Mouse (Mus musculus) layer of hippocampus, adult 2 months (tissue): ENCODE measurements at regions not wholly inside any gene's neighbourhood (a gene's known extent, or its start where the extent isn't known, plus 50 kb on each side); places are given as distances from the start of the nearest gene placed in this dataset.

Source experiments
- DNase-seq, 2 experiments: peaks; one replicate each; pipeline ENCODE4 v3.0.0; 2022; ENCODE audit warnings: low spot score in 2 of 2
- H3K27ac ChIP-seq: fragments of 200-600 bp; 2 replicates; pipeline ENCODE4 v1.8.1; 2022
- H3K4me3 ChIP-seq: fragments of 200-600 bp; 2 replicates; pipeline ENCODE4 v1.8.1; 2022; ENCODE audit warnings: mild to moderate bottlenecking
- CTCF ChIP-seq: fragments of 200-600 bp; conservative IDR thresholded peaks from 2 replicates; pipeline ENCODE4 v1.8.1; 2022; ENCODE audit warnings: antibody characterized with exemption, mild to moderate bottlenecking, moderate library complexity

GRCm38 (mm10) chr4:153321085-153321484 is 161.5 kb downstream of the Ajap1 start:
- no peak for TF ChIP-seq CTCF
- H3K27ac ChIP-seq: no peak overlapping the region

DNA sequence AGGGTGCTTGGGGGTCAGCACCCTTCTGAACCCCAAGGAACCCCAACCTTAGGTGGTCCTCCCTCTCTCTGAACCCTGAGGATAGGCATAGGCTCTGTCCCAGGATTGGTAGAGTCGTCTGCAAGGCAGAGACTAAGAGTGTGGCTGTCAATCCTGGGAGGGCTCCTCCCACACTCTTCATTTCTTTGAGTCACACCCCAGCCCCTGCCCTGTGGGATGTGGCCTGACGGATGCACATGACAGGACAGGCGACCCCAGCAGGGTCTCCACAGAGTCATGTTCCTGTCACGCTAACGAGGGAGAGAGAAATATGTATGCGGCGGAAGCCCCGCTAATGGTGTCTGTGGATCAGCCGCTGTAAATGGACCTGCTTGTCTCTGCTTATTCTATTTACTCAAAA is 162.0 kb downstream of the Ajap1 start:
- TF ChIP-seq CTCF: no peak
- no peak for DNase-seq
- H3K27ac ChIP-seq: no peak overlapping the region

More at GRCm38 (mm10) chr4:153321085-153321484, 161.5 kb downstream of the Ajap1 start:
- DNase-seq: no peak
- no peak overlapping the region for H3K4me3 ChIP-seq

GRCm38 (mm10) chr4:153316964-153317724 is 165.5 kb downstream of the Ajap1 start:
- H3K4me3 ChIP-seq: no peak overlapping the region
- no peak overlapping the region for H3K27ac ChIP-seq
- no peak for DNase-seq
- TF ChIP-seq CTCF: no peak

More for the DNA sequence above, 162.0 kb downstream of the Ajap1 start:
- no peak overlapping the region for H3K4me3 ChIP-seq

DNA sequence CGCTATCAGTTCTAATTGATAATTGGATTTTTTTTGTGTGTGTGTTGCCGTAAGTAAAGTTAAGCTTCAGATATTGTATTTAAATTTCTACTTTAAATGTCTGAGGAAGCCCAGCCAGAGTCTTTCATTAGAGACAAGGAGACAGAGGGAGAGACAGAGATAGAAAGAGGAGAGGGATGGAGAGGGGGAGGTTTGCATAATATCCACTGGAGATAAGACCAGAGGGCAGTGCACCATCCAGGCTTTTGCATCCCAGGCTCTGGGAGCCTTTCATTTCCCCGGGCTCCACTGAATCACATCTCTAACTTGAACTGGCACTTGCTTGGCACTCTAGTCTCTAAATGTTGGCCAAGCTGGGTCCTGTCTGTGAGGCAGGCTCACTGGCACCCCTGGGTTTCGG is 166.1 kb downstream of the Ajap1 start:
- Histone ChIP-seq H3K27ac (no peak overlapping the region), H3K4me3 (no peak overlapping the region)
- no peak for DNase-seq
- TF ChIP-seq CTCF: no peak

GRCm38 (mm10) chr4:153313961-153314360 is 168.7 kb downstream of the Ajap1 start:
- peak in 1 of 2 experiments; percentile 31 for DNase-seq
- H3K27ac ChIP-seq: no peak overlapping the region
- TF ChIP-seq CTCF: no peak
- no peak overlapping the region for H3K4me3 ChIP-seq

DNA sequence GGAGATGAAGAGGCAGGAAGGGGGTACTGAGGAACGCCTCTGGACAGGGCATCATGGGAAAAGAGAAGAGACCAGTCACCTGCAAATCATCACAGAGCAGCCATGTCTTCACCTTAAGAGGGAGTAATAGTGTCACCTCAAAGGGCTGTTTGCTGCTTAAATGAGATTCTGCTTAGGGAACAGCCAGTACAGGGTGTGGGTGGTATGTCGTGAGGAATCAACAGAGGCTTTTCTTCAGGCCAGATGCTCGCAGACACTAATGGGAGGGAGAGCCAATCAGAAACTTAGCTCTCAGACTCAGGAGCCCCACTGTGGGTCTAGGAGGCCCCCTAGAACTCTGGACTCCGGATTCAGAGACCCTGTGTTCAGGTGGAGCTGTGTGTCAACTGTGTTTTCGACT is 171.0 kb downstream of the Ajap1 start:
- no peak overlapping the region for H3K4me3 ChIP-seq
- TF ChIP-seq CTCF: no peak
- peak in 1 of 2 experiments; percentile 38 for DNase-seq
- no peak overlapping the region for H3K27ac ChIP-seq

DNA sequence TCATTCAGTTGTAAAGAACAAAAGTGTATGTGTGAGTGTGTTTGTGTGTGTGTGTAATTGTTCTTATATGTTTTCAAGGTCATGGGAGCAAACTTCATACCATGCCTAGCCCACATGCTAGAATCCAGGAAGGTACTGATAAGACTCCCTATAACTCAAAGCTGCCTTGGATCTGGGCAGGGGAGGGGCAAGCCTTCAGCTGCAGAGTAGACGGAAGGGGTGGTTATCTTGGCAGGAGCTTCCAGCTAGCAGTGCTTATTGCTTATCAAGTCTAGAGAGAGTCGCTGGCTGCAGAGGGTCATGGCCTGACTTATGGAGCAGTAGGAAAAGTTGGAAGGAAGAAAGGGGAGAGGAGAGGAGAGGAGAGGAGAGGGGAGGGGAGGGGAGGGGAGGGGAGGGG is 172.0 kb downstream of the Ajap1 start:
- DNase-seq: no peak
- Histone ChIP-seq H3K27ac (no peak overlapping the region), H3K4me3 (no peak overlapping the region)
- no peak for TF ChIP-seq CTCF

DNA sequence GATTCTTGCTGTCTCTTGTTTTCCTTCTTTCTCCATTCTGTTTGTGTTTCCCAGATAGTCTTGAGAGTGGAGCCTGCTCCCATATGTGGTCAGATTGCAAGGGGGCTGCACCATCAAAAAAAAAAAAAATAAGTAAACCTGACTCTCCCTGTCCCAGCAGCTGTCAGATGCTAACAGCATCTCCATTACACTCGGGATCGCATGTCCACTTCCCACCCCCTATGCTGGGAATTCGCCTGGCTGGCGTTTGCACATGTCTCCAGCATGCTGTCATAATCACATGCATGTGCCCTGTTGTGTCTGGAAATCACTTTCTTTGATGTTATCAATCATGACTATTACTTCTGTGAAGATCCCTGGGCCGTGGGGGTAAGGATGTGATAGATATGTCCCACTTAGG is 179.1 kb downstream of the Ajap1 start:
- no peak for TF ChIP-seq CTCF
- DNase-seq: no peak
- H3K4me3 ChIP-seq: no peak overlapping the region
- no peak overlapping the region for H3K27ac ChIP-seq

DNA sequence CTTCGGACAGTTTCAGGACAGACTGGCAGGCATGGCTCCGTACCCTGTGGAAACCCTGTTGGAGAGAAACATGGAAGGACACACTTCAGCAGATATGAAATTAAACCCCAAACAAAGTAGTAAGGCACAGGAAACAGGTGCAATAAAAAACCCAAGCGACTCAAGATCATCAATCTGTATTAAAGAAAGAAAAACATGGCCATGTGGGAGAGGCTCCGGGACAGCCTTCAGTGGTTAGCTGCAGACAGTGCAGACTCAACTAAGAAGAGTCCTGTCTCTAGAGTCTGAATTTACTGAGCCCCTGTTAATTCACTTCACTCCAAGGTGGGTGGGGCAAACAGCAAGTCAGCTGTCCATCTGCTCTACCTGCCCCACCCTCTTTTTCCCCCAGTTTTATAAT is 179.8 kb downstream of the Ajap1 start:
- no peak for DNase-seq
- H3K4me3 ChIP-seq: no peak overlapping the region
- TF ChIP-seq CTCF: no peak
- no peak overlapping the region for H3K27ac ChIP-seq

- Histone ChIP-seq H3K27ac (no peak overlapping the region), H3K4me3 (no peak overlapping the region)
- no peak for TF ChIP-seq CTCF
- DNase-seq: no peak
These were observed 184.3 kb downstream of the Ajap1 start for GRCm38 (mm10) chr4:153298277-153298676.

GRCm38 (mm10) chr4:153294828-153295227 is 187.8 kb downstream of the Ajap1 start:
- DNase-seq: no peak
- no peak for TF ChIP-seq CTCF
- Histone ChIP-seq H3K27ac (no peak overlapping the region), H3K4me3 (no peak overlapping the region)

DNA sequence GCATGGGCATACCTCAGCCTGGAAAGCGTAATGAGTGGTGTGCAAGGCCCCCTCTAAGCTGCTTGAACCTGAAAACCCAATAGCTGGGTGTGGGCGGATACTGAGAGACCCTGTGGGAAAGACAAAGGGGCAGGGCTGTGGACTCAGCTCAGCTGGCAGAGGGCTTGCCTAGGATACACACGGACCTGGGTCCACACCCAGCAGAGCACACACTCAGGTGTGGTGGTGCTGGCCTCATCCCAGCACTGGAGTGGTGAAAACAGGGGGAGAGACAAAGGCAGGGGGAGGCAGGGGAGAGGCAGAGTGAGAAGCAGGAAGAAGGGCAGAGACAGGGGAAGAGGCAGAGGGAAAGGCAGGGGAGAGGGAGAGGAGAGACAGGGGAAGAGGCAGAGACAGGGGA is 189.5 kb downstream of the Ajap1 start:
- DNase-seq: no peak
- Histone ChIP-seq H3K4me3 (no peak overlapping the region), H3K27ac (no peak overlapping the region)
- no peak for TF ChIP-seq CTCF

GRCm38 (mm10) chr4:153288362-153288761 is 194.2 kb downstream of the Ajap1 start:
- TF ChIP-seq CTCF: no peak
- Histone ChIP-seq H3K4me3 (no peak overlapping the region), H3K27ac (no peak overlapping the region)
- no peak for DNase-seq

GRCm38 (mm10) chr4:153284209-153284608 is 198.4 kb downstream of the Ajap1 start:
- Histone ChIP-seq H3K4me3 (no peak overlapping the region), H3K27ac (no peak overlapping the region)
- TF ChIP-seq CTCF: no peak
- DNase-seq: no peak

- Histone ChIP-seq H3K4me3 (no peak overlapping the region), H3K27ac (no peak overlapping the region)
- no peak for TF ChIP-seq CTCF
- DNase-seq: no peak
These were observed 206.0 kb downstream of the Ajap1 start for GRCm38 (mm10) chr4:153276571-153276970.
